Mouse (Mus musculus): ENCODE measurements around the gene Gm42957.

DNA sequence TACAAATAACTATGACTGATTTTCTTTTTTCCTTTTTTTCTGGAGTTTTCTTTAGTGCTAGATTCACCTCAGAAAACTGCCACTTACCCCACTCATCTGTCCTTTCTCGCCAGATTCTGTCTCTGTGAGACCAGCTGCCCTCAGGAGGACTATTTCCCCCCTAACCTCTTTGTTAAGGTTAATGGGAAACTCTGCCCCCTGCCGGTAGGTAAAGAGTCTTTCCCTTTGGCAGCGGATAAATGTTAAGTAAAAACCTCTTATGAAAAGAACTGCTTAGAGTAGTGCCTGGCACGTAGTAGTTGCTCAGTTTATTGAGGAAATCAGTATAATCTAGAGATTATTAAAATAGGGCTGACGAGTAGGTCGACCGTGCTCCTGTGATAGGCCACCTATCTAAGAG, 65.1 kb downstream of the Gm42957 start:
- TF ChIP-seq CTCF (IDR thresholded peaks at IDR 0.05; ENCODE audit: control insufficient read depth, insufficient read depth, insufficient read length) (no peak), MYOG (IDR thresholded peaks at IDR 0.05; ENCODE audit: control insufficient read depth, extremely low read depth, insufficient read length) (no peak), FOSL1 (IDR thresholded peaks at IDR 0.05; ENCODE audit: insufficient read depth, low read length, poor library complexity, severe bottlenecking) (no peak), USF1 (IDR thresholded peaks at IDR 0.05; ENCODE audit: low read depth) (no peak)
